Mouse (Mus musculus): ENCODE results near the gene Card11. TPM values are rescaled to one million over a fixed set of nuclear protein-coding genes. Genes with fewer than 3 reads are reported as not detected.

Card11 gene
- polyA plus RNA-seq, 1 experiment = 1.8 TPM

DNA sequence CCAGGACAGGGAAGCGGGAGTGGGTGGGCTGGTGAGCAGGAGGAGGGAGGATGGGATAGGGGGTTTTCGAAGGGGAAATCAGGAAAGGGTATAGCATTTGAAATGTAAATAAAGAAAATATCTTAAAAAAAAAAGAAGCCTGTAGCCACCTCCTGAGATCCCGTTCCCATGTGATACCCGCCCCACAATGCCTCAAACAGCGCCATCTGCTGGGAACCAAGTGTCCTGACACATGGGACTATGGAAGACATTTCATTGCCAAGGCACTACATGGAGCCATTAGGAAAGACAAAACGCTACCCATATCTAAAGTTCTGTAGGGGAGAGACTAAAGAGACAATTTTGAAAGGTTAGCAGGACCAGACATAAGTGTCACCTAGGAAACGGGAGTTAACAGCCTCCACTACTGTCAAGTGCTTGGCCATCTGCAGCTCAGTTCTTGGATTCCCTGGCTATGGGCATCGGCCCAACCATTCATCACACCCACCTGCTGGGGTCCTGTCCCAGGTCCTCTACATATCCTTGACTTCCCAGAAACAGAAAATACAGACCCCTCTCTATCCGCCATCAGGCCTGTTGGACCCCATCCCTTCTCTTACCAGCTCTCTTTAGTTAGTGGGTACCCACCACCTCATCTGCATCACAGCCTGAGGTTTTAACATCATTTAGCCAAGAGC is 65.6 kb downstream of the Card11 start:
- TF ChIP-seq GATA1 (IDR thresholded peaks at IDR 0.05; ENCODE audit: borderline replicate concordance, low read length) (no peak), FLI1 (IDR thresholded peaks at IDR 0.05; ENCODE audit: low read length) (no peak)
- Histone ChIP-seq H3K27me3 (replicated peaks) (no peaks in the 10 kb centered on the region), H3K9me3 (peaks cover 6% of the 10 kb centered on the region; the same call in 1 of the 2 replicates), H3K36me3 (replicated peaks; ENCODE audit: low read length) (no peaks in the 10 kb centered on the region), H3K4me1 (no peaks in the 10 kb centered on the region), H3K4me3 (replicated peaks) (no peak overlapping the region)

DNA sequence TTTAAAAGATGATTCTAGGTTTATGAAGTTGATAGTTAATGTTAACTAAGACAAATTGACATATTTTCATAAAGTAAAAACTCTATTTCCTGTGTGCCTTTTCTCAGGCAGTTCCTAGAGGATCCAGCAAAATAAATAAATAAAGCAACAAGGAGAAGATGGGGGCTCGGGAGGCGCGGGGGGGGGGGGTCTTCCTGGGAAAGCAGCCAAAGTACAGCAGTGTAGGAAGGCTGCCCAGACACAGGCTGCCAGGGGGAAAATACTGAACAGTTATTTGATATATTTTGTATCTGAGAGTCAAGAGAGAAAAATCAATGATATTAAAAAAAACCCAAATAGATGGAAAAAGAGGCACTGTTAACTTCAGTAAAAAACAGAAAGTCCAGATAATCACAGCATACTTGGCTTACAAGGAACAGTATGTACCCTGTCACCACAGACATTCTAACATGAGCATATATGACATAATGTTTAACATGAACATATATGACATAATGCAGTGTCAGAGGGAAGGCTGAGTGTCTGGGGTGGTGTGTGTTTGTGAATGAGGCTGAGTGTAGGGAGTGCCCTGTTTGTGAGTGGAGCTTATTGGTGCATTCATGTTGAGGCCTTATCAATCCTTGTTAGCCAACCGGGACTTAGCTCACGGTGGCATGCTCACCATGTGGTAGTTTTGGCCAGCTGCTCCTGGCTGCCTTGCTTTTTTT is 68.7 kb downstream of the Card11 start:
- peaks cover 2% of the 10 kb centered on the region; the same call in 1 of the 2 replicates for H3K9me3 ChIP-seq
- TF ChIP-seq FLI1 (IDR thresholded peaks at IDR 0.05; ENCODE audit: low read length) = no peak
- TF ChIP-seq GATA1 (IDR thresholded peaks at IDR 0.05; ENCODE audit: borderline replicate concordance, low read length) = no peak
- H3K36me3 ChIP-seq (replicated peaks; ENCODE audit: low read length) = no peaks in the 10 kb centered on the region
- H3K27me3 ChIP-seq (replicated peaks) = no peaks in the 10 kb centered on the region
- H3K4me1 ChIP-seq = no peaks in the 10 kb centered on the region
- no peak overlapping the region for H3K4me3 ChIP-seq (replicated peaks)

DNA sequence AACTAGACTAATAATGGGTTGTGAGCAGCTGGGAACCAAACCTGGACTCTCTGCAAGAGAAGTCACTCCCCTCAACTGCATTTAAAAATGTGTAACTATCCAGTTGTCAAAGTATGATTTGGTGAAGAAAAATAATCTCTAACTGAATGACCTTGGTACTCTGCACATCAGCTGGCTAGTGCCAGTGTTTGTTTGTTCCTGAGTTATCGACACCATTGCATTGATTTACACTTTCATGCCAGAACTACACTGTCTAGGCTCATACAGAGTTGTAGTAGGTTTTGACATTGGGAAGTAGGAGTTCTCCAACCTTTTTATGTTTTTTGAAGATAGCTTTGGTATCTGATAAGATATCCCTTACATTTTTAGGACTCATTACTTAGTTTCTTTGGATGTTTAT is 81.9 kb downstream of the Card11 start:
- no peaks in the 10 kb centered on the region for H3K27me3 ChIP-seq (replicated peaks)
- H3K36me3 ChIP-seq (replicated peaks; ENCODE audit: low read length) = no peaks in the 10 kb centered on the region
- no peak overlapping the region for H3K4me3 ChIP-seq (replicated peaks)
- H3K4me1 ChIP-seq = no peaks in the 10 kb centered on the region
- TF ChIP-seq GATA1 (IDR thresholded peaks at IDR 0.05; ENCODE audit: borderline replicate concordance, low read length) = no peak
- TF ChIP-seq FLI1 (IDR thresholded peaks at IDR 0.05; ENCODE audit: low read length) = no peak
- H3K9me3 ChIP-seq = peaks cover 22% of the 10 kb centered on the region

DNA sequence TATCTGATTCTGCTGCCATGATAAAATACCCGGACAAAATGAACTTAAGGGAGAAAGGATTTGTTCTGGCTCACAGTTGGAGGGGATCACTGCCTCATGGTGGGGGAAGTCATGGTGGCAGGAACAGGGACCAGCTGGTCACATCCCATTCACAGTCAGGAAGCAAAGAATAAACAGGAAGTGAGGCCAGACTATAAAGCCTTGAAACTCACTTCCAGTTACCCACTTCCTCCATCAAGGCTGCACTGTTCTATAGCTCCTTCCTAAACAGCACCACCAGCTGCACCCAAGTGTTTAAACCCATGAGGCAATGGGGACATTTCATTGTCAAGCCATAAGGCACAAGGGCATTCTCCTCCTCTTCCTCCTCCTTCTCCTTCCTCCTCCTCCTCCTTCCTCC is 82.6 kb downstream of the Card11 start:
- Histone ChIP-seq H3K9me3 (peaks cover 22% of the 10 kb centered on the region), H3K36me3 (replicated peaks; ENCODE audit: low read length) (no peaks in the 10 kb centered on the region), H3K4me3 (replicated peaks) (no peak overlapping the region), H3K4me1 (no peaks in the 10 kb centered on the region), H3K27me3 (replicated peaks) (no peaks in the 10 kb centered on the region)
- TF ChIP-seq FLI1 (IDR thresholded peaks at IDR 0.05; ENCODE audit: low read length) (no peak), GATA1 (IDR thresholded peaks at IDR 0.05; ENCODE audit: borderline replicate concordance, low read length) (no peak)

DNA sequence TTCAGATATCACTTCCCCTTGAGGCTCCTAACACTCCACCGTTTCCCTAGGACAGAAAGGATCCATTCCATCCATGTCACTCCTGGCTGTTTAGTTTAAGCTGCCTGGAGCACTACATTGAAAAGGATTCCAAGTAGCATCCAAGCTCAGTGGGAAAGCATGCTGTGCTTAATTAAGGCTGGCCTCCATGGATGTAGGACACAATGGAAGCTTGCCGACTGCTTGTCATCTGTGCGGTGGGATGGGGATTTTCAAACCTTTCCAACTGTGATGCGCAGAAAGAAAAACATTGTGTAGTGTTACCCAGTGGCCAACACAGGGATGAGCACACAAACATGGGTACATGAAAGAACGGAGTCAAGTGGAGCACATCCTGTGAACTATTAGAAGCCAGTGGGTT is 89.5 kb downstream of the Card11 start:
- no peaks in the 10 kb centered on the region for H3K4me1 ChIP-seq
- no peaks in the 10 kb centered on the region for H3K27me3 ChIP-seq (replicated peaks)
- TF ChIP-seq GATA1 (IDR thresholded peaks at IDR 0.05; ENCODE audit: borderline replicate concordance, low read length) = no peak
- TF ChIP-seq FLI1 (IDR thresholded peaks at IDR 0.05; ENCODE audit: low read length) = no peak
- no peak overlapping the region for H3K4me3 ChIP-seq (replicated peaks)
- peaks cover 23% of the 10 kb centered on the region for H3K9me3 ChIP-seq
- H3K36me3 ChIP-seq (replicated peaks; ENCODE audit: low read length) = no peaks in the 10 kb centered on the region

DNA sequence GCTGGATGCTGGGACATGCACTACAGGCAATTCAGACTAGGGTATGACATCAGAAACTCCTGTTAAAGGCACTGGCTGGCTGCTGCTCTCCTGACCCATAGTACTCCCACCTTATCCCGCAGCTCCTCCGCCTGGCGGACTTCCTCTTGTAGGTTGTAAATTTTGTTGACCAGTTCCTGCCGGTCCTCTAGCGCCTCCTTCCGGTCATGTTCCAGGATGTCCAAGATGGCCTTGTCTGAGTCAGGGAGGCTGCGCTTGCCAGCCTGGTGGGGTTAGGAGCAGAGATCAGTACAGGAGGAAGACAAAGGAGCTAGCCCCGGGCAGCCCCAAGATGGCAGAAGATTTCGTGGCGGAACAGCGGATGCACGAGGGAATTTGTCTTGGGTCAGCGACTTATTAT is 99.5 kb downstream of the Card11 start:
- Histone ChIP-seq H3K9me3 (no peaks in the 10 kb centered on the region), H3K4me1 (no peaks in the 10 kb centered on the region; the same call in 1 of the 2 replicates), H3K36me3 (replicated peaks; ENCODE audit: low read length) (no peaks in the 10 kb centered on the region), H3K27me3 (replicated peaks) (peaks cover 4% of the 10 kb centered on the region), H3K4me3 (replicated peaks) (no peak overlapping the region)
- TF ChIP-seq FLI1 (IDR thresholded peaks at IDR 0.05; ENCODE audit: low read length) = no peak
- TF ChIP-seq GATA1 (IDR thresholded peaks at IDR 0.05; ENCODE audit: borderline replicate concordance, low read length) = no peak

DNA sequence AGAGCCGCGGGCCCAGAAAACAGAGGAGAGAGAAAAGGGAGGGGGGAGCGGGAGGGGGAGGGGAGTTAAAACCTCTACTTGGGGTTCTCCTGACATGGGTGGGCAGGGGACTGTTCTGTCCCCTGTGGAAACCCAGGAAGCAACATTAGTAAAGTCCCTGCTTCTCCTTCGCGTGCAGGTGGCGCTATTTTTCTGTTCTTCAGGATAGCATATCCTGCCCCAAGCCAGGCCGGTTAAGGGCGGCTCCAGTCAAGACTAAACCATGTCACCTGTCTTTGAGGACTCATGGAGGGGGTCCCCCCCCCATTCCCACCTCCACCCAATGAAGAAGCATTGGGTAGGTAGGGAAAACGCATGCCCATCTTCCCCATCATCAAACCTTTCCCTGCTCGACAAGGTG is 109.3 kb downstream of the Card11 start:
- no peaks in the 10 kb centered on the region for H3K4me1 ChIP-seq
- TF ChIP-seq FLI1 (IDR thresholded peaks at IDR 0.05; ENCODE audit: low read length) (no peak), GATA1 (IDR thresholded peaks at IDR 0.05; ENCODE audit: borderline replicate concordance, low read length) (no peak)
- H3K9me3 ChIP-seq = no peaks in the 10 kb centered on the region; the same call in 1 of the 2 replicates
- H3K27me3 ChIP-seq (replicated peaks) = peaks cover 11% of the 10 kb centered on the region
- no peaks in the 10 kb centered on the region for H3K36me3 ChIP-seq (replicated peaks; ENCODE audit: low read length)
- no peak overlapping the region for H3K4me3 ChIP-seq (replicated peaks)

DNA sequence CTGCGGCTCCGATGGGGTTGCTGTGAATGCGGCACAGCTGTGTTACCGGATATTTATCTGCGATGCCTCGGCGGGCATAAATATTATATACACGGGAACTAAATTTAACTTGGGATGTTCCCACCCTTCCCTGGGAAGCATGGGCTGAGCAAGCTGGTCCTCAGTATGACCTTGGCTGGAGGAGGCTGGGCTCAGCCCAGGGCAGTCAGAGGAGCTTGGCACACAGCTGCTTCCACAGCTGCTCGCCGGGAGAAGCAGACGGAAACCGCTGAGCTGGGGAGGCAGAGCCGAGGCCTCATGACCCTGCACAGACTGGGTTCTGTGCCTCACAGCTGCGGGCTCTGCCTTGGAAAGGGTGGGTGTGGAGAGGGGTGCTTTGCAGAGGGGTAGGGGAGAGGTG is 110.3 kb downstream of the Card11 start:
- Histone ChIP-seq H3K27me3 (replicated peaks) (peaks cover 9% of the 10 kb centered on the region), H3K4me1 (no peaks in the 10 kb centered on the region), H3K9me3 (no peaks in the 10 kb centered on the region; the same call in 1 of the 2 replicates), H3K4me3 (replicated peaks) (no peak overlapping the region), H3K36me3 (replicated peaks; ENCODE audit: low read length) (no peaks in the 10 kb centered on the region)
- TF ChIP-seq GATA1 (IDR thresholded peaks at IDR 0.05; ENCODE audit: borderline replicate concordance, low read length) = no peak
- no peak for TF ChIP-seq FLI1 (IDR thresholded peaks at IDR 0.05; ENCODE audit: low read length)

DNA sequence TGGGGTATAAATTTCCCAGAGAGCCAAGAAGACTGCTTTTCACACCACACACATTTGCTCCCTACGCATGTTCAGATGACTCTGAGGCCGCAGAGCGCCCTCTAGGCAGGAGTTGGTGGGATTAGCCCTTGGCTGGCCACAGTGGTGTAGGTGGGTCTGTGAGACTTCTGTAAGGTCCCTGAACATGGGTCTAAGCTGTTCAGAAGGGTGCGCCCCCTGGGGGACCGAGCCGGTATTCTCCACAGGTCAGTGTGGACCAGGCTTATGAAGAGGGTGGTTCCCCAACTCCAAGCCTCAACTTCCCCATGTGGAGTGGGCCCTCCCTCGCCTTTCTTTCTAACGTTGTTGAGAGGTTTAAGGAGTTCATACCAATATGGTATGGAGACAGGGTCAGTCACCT is 110.8 kb downstream of the Card11 start:
- TF ChIP-seq FLI1 (IDR thresholded peaks at IDR 0.05; ENCODE audit: low read length) (no peak), GATA1 (IDR thresholded peaks at IDR 0.05; ENCODE audit: borderline replicate concordance, low read length) (no peak)
- peaks cover 9% of the 10 kb centered on the region for H3K27me3 ChIP-seq (replicated peaks)
- H3K9me3 ChIP-seq = no peaks in the 10 kb centered on the region; the same call in 1 of the 2 replicates
- no peaks in the 10 kb centered on the region for H3K36me3 ChIP-seq (replicated peaks; ENCODE audit: low read length)
- no peak overlapping the region for H3K4me3 ChIP-seq (replicated peaks)
- H3K4me1 ChIP-seq = no peaks in the 10 kb centered on the region

DNA sequence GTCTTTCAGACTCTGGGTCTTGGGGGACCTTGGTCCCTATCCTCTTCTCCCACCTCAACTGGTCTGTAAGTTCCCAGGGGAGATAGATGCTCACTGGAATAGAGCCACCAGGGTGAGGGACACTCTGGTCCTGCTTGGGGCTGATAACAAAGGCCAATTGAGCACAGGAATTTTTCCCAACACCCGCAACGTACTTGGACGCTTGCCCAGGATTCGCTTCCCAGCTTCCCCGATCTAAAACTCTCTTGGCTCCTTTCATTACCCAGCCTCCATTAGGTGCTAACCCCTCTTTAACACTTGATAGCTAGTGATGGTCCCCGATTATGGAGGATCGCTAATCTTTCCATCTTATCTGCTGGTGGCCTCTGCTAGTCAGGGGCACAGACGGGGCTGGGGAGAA is 112.5 kb downstream of the Card11 start:
- H3K9me3 ChIP-seq = no peaks in the 10 kb centered on the region; the same call in 1 of the 2 replicates
- TF ChIP-seq GATA1 (IDR thresholded peaks at IDR 0.05; ENCODE audit: borderline replicate concordance, low read length) = no peak
- no peak for TF ChIP-seq FLI1 (IDR thresholded peaks at IDR 0.05; ENCODE audit: low read length)

More for the DNA sequence above, 112.5 kb downstream of the Card11 start:
- no peaks in the 10 kb centered on the region for H3K36me3 ChIP-seq (replicated peaks; ENCODE audit: low read length)
- H3K4me1 ChIP-seq = no peaks in the 10 kb centered on the region
- H3K4me3 ChIP-seq (replicated peaks) = no peak overlapping the region
- H3K27me3 ChIP-seq (replicated peaks) = peaks cover 9% of the 10 kb centered on the region
